Mouse (Mus musculus) heart, embryonic 16.5 days (tissue): Measurements from ENCODE around the gene Sbf2. TPM values are rescaled to one million over a fixed set of nuclear protein-coding genes. Genes with fewer than 3 reads are reported as not detected.

Experiments
- ATAC-seq: fragments of 200-750 bp; cut with Nextera tagmentation; replicated peaks from 2 replicates; pipeline ENCODE4 v1.8.0; 2017; ENCODE audit warnings: moderate number of reproducible peaks; ENCODE audit not compliant: insufficient read depth, low FRiP score; ENCODE audit errors: extremely low read depth
- H3K27ac ChIP-seq: fragments of 300-500 bp; sonication (generic); 2 replicates; pipeline ENCODE4 v1.5.1; 2014; ENCODE audit warnings: mild to moderate bottlenecking, low read length, control low read depth, moderate library complexity
- H3K27me3 ChIP-seq: fragments of 300-500 bp; sonication (generic); 2 replicates; pipeline ENCODE4 v1.6.1; 2014; ENCODE audit warnings: low read length, mixed read lengths; ENCODE audit not compliant: control insufficient read depth, insufficient read depth
- H3K36me3 ChIP-seq: fragments of 300-500 bp; sonication (generic); 2 replicates; pipeline ENCODE4 v1.6.1; 2014; ENCODE audit not compliant: control insufficient read depth, insufficient read depth
- H3K4me1 ChIP-seq: fragments of 300-500 bp; sonication (generic); 2 replicates; pipeline ENCODE4 v1.6.1; 2014; ENCODE audit warnings: low read length, mixed read lengths; ENCODE audit not compliant: control insufficient read depth, insufficient read depth
- H3K4me2 ChIP-seq: fragments of 300-500 bp; sonication (generic); 2 replicates; pipeline ENCODE4 v1.6.1; 2014; ENCODE audit warnings: low read depth, mild to moderate bottlenecking, control low read depth, low read length
- H3K4me3 ChIP-seq: fragments of 300-500 bp; sonication (generic); 2 replicates; pipeline ENCODE4 v1.5.1; 2014; ENCODE audit warnings: mild to moderate bottlenecking, control low read depth, low read length
- H3K9ac ChIP-seq: fragments of 300-500 bp; sonication (generic); 2 replicates; pipeline ENCODE4 v1.6.1; 2014; ENCODE audit warnings: low read length, control low read depth
- H3K9me3 ChIP-seq: fragments of 300-500 bp; sonication (generic); replicated peaks from 2 replicates; pipeline ENCODE4 v1.6.1; 2016; ENCODE audit warnings: low read length; ENCODE audit not compliant: control insufficient read depth
- WGBS: fragments of 180-500 bp; shearing (Covaris S2); extraction: QIAGEN DNeasy Blood & Tissue Kit; methylation state at CpG from one replicate; pipeline ENCODE4 v1.1.7; 2014; 5-methylcytosine and 5-hydroxymethylcytosine counted together
- polyA plus RNA-seq: library from polyadenylated mRNA; unstranded; fragments of >200 nt; fragmentation: Nextera tagmentation; extraction: Ambion mirVana; gene quantifications from 2 replicates; pipeline ENCODE4 v1.2.1, GENCODE M21; 2015

Sbf2 gene
- polyA plus RNA-seq, 1 experiment from 2014 or later: 30.8 TPM

DNA sequence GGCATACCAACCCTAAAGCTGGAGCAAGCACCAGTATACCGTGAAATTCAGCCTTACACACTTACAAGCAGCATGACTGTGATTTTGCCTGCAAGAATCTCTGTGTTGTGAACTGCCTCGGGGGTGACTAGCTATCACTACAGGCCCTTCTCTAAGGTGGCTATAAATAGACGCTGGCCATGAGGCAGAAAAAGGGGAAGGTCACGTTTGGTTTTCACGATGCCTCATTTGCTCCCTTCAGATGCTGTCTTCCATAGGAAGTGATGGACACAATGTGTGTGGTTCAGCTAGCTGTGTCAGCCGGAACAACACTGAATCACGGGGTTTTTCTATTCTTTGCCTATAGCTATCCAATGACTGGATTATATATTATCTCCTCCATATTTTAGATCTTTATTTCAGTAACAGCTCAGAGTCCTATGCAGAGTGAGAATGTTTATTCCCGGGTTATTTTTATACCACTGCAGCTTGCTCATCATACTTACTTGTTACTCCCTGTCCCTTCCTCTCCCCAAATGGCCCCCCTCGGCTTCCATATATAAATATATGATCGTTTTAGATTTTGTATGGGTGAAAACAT lies 235.3 kb downstream of the Sbf2 start:
- no peak overlapping the region for H3K27ac ChIP-seq
- no peaks in the 10 kb centered on the region for H3K27me3 ChIP-seq
- H3K9ac ChIP-seq: no peak overlapping the region
- ATAC-seq: no peak; the same call in 1 of the 2 replicates
- no peaks in the 10 kb centered on the region for H3K9me3 ChIP-seq
- peaks cover 8% of the 10 kb centered on the region; the same call in 1 of the 2 replicates for H3K4me1 ChIP-seq
- 0 out of 2 replicates have a peak, but pooled peaks cover 2% of the 10 kb centered on the region for H3K36me3 ChIP-seq
- H3K4me3 ChIP-seq: no peak overlapping the region
- H3K4me2 ChIP-seq: no peak overlapping the region
- 41% methylated on average over 10 of the region's 10 CpGs for WGBS

DNA sequence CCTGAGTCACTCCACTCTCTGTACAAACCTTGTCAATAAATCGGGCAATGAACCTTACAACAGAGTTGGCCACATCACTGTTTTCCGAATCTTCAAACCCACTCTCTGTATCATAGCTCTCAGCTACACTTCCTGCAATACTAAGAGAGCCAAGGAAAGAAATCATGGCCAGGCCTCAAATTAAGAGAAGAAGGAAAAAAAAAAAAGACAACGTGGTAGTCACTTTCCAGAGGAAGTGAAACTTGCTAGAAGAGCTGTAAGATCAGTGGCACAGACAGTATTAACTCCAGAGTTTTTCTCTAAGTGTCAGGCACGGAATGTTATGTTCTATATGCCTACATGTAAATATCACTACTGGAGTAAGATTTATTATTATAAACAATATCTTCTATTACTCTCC lies 242.2 kb downstream of the Sbf2 start:
- Histone ChIP-seq H3K27ac (no peak overlapping the region), H3K4me2 (no peak overlapping the region), H3K4me1 (no peaks in the 10 kb centered on the region), H3K27me3 (no peaks in the 10 kb centered on the region), H3K4me3 (no peak overlapping the region), H3K9ac (no peak overlapping the region), H3K36me3 (peaks cover 20% of the 10 kb centered on the region), H3K9me3 (no peaks in the 10 kb centered on the region)
- 84% methylated on average over 4 of the region's 4 CpGs for WGBS
- ATAC-seq: no peak

DNA sequence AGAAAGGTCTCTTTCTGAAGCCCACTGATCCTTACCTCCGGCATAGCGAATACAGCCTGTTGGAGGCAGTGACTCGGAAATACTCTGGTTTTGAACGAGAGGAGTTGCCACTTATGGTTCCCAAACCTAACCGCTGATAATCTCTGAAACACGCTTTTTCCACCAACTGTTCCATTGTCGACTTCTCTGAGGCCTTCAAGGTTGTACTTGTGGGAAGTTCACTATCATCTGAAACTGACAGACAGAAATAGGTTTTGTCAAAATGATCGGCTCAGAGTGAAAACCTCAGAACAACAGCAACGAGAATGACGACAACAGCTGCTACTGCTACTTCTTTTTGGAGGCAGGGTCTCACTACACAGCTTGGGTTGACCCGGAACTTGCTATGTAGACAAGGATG lies 252.7 kb downstream of the Sbf2 start:
- 90% methylated on average over 11 of the region's 11 CpGs for WGBS
- Histone ChIP-seq H3K9me3 (no peaks in the 10 kb centered on the region), H3K4me2 (no peak overlapping the region), H3K9ac (no peak overlapping the region), H3K4me1 (no peaks in the 10 kb centered on the region), H3K4me3 (no peak overlapping the region), H3K27me3 (no peaks in the 10 kb centered on the region), H3K27ac (no peak overlapping the region), H3K36me3 (peaks cover 20% of the 10 kb centered on the region)
- ATAC-seq: no peak

DNA sequence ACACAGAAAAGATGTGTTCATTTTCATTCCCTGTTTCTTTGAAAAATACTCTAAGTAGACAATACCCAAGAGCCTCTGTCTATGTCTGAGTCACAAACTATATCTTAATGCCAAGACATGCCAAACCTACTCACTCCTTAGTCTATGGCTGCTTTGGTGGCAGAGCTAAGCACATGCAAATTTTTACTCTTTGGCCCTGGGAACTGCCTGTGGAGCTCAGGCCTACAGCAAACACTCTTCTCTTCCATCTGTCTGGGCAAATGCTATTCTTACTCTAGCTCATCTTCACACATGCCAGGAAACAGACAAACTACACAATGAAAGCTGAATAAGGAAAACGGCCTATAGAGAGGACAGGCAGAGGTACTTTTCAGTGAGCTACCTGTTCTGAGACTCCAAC lies 253.2 kb downstream of the Sbf2 start:
- WGBS: 87% methylated on average over 1 of the region's 1 CpGs
- Histone ChIP-seq H3K4me1 (no peaks in the 10 kb centered on the region), H3K9me3 (no peaks in the 10 kb centered on the region), H3K27ac (no peak overlapping the region), H3K9ac (no peak overlapping the region), H3K36me3 (peaks cover 19% of the 10 kb centered on the region), H3K4me2 (no peak overlapping the region), H3K4me3 (no peak overlapping the region), H3K27me3 (no peaks in the 10 kb centered on the region)
- ATAC-seq: no peak

DNA sequence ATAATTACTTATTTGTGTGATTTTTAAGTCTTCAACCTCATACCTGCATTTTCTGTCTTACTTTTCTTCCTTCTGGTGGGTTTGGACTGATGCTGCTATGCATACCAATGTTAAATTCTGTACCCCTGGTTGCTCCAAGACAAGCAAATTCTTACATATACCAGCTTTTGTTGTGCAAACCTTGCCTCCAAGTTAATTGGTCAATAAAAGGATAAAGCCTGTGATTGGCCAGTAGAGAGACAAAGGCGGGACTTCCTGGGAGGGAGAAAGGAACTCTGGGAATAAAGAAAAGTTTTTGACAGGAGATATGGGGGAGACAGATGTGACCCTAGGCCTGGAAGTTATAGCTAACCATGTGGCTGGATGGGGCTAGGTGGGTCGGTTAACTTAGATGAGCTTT lies 255.3 kb downstream of the Sbf2 start:
- no peak overlapping the region for H3K4me2 ChIP-seq
- H3K9me3 ChIP-seq: no peaks in the 10 kb centered on the region
- WGBS: 95% methylated on average over 2 of the region's 2 CpGs
- no peak overlapping the region for H3K4me3 ChIP-seq
- no peak overlapping the region for H3K27ac ChIP-seq
- peaks cover 14% of the 10 kb centered on the region for H3K36me3 ChIP-seq
- no peak for ATAC-seq
- no peak overlapping the region for H3K9ac ChIP-seq
- no peaks in the 10 kb centered on the region for H3K4me1 ChIP-seq
- no peaks in the 10 kb centered on the region for H3K27me3 ChIP-seq

DNA sequence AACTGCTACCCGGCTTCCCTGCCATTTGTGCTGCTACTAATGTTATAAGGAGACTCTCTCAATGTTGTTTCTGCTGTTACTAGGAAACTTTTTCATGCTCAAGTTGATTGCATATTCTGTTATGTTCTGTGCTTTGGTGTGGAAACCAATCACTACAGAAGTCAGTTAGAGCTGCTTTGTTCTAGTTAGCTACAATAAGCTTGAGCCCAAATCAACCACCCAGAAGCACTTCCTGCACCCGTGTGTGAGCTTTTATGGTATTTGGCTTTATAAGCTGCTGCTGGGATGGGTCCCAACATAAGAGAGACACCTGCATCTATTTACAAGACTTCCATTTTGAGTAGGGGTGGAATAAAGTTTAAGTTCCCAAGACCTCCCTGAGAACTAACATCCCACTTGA lies 260.8 kb downstream of the Sbf2 start:
- no peak overlapping the region for H3K4me2 ChIP-seq
- no peak overlapping the region for H3K4me3 ChIP-seq
- H3K36me3 ChIP-seq: peaks cover 2% of the 10 kb centered on the region
- WGBS: 79% methylated on average over 2 of the region's 2 CpGs
- no peak overlapping the region for H3K9ac ChIP-seq
- no peaks in the 10 kb centered on the region for H3K4me1 ChIP-seq
- H3K27ac ChIP-seq: no peak overlapping the region
- no peaks in the 10 kb centered on the region for H3K9me3 ChIP-seq
- no peak for ATAC-seq
- no peaks in the 10 kb centered on the region for H3K27me3 ChIP-seq

DNA sequence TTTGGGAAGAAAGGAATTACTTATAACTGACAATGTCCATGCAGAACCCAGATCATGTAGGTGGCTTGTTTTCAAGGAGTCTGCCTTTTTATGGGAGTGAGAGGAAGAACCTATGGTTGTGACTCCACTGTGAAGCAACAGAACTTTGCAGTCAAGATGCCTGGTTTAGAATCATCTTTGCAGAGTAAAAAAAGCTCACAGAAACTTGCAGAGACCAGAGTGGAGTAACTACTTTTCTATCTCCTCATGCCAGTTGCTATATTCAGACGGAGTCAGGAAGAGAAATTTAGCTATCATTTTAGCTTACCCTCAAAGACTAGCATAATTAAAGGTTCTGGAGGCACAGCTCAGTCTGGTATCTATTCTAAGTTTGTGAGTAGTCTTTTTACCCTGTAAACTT lies 267.5 kb downstream of the Sbf2 start:
- H3K27me3 ChIP-seq: no peaks in the 10 kb centered on the region
- no peak for ATAC-seq
- 77% methylated on average over 1 of the region's 1 CpGs for WGBS
- no peak overlapping the region for H3K9ac ChIP-seq
- H3K27ac ChIP-seq: no peak overlapping the region
- H3K4me1 ChIP-seq: no peaks in the 10 kb centered on the region
- no peaks in the 10 kb centered on the region for H3K9me3 ChIP-seq
- peaks cover 11% of the 10 kb centered on the region for H3K36me3 ChIP-seq
- no peak overlapping the region for H3K4me2 ChIP-seq
- no peak overlapping the region for H3K4me3 ChIP-seq

DNA sequence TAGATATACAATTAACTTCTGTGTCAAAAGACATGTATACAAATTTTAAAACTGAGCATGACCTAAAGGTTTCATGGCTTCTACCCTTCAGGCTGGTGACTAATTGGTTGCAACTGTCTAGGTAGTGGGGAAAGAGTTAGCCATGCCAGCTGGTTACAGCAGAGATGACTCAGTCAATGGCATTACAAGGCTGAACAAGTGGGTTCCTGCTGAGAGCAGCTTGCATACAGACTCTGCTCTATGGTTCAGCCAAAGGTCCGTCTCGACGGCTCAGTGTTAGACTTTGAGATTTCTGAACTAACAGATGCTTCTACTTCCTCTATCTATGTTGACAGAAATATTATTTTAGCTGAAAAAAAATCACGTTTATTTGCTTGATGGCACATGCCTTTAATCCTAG lies 277.1 kb downstream of the Sbf2 start:
- Histone ChIP-seq H3K27me3 (no peaks in the 10 kb centered on the region), H3K36me3 (peaks cover 24% of the 10 kb centered on the region), H3K9ac (no peak overlapping the region), H3K9me3 (no peaks in the 10 kb centered on the region), H3K4me1 (no peaks in the 10 kb centered on the region), H3K27ac (no peak overlapping the region), H3K4me3 (no peak overlapping the region), H3K4me2 (no peak overlapping the region)
- 79% methylated on average over 4 of the region's 4 CpGs for WGBS
- no peak for ATAC-seq

DNA sequence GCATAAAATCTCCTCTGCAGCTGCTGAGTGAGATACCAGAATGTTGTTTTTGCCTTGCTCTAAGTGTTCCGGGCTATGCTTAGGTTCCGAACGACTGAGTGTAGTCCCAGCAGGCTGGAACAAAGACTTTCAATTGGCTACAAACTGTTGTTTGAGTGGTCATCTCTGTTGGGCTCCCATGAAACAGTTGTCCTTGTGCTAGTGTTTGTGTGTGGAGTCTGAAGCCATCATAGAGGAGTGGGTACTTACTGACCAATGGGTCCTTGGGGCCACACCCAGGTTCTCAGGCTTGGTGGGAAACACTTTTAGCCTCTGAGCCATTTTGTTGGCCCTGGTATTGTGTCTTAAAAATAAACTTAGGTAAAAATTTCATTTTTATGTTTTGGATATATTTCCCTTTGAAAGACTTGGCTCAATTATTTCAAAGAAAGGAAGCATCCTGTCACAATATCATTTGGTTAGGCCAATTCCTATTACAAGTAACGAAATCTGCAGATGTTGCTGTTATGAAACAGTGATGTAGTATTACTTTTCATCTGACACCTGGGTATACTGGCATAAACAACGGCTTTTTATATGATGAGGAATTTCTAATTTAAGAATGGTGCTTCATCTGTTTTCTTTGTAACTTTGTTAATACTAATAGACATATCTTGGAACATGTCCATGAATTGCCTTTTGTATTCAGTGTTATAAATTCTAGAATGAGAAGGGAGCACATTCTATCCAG lies 289.2 kb downstream of the Sbf2 start:
- Histone ChIP-seq H3K9ac (no peak overlapping the region), H3K27me3 (no peaks in the 10 kb centered on the region), H3K4me1 (no peaks in the 10 kb centered on the region), H3K4me2 (no peak overlapping the region), H3K27ac (no peak overlapping the region), H3K36me3 (peaks cover 54% of the 10 kb centered on the region), H3K4me3 (no peak overlapping the region), H3K9me3 (peaks cover 5% of the 10 kb centered on the region)
- 90% methylated on average over 5 of the region's 5 CpGs for WGBS
- no peak for ATAC-seq
